Mouse (Mus musculus): ENCODE results near the gene Gm2016. TPM values are rescaled to one million over a fixed set of nuclear protein-coding genes. Genes with fewer than 3 reads are reported as not detected.

The Gm2016 gene
- not detected in 2 replicates for total RNA-seq (2023)

DNA sequence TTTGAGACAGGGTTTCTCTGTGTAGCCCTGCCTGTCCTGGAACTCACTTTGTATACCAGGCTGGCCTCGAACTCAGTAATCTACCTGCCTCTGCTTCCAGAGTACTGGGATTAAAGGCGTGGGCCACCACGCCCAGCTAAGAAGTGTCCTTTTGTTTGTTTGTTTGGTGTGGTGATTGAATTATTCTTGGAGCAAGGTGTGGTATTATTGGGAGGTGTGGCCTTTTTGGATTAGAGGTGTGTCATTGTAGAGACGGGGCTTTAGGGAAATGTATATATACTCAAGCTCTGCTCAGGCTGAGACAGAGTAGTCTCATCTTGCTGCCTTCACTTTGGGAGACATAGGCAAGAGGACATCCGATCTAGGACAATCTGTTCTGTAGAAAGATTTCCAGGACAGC lies at the start of gene Gm2016:
Gene Gm2016, plus strand, starts transcription at position 301 of the 400 bp plus-strand sequence.

DNA sequence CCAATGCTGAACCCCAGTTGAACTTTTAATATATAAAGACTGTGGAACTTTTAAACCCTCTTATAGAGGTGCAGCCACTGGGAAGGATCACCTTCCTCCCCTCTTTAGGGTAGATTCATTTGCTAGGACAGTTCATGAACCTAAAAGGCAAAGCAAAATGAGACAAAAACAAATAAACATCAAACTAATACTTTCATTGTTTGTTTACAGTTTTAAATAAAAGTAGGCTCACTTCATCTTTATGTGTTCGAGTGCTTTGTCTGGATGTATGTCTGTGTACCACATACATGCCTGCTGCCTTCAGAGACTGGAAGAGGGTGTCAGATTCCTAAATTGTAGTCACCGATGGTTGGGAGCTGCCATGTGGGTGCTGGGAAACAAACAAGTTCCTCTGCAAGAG lies 31.6 kb upstream of the Gm2016 start, which contains the start of gene Gm2001:
Gene Gm2001, minus strand, starts transcription at position 101 of the 400 bp plus-strand sequence.

DNA sequence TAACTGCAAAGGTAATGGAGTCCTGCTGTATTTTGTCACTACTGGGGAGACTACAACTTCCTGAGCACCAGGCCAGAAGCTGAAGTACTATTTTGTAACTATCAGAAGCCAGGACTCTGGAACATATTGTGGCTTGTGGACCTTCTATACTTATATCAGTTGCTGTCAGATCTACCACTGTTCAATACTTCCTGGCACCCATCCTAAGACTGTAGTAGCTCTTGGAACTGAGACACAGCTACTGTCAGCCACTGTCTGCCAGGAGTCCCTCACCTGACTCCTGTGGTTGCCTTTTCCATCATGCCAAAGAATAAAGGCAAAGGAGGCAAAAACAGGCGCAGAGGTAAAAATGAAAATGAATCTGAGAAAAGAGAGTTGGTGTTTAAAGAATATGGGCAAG lies 21.2 kb downstream of the Gm2016 start, which contains the start of gene Gm2022:
Gene Gm2022, plus strand, starts transcription at position 301 of the 400 bp plus-strand sequence.

DNA sequence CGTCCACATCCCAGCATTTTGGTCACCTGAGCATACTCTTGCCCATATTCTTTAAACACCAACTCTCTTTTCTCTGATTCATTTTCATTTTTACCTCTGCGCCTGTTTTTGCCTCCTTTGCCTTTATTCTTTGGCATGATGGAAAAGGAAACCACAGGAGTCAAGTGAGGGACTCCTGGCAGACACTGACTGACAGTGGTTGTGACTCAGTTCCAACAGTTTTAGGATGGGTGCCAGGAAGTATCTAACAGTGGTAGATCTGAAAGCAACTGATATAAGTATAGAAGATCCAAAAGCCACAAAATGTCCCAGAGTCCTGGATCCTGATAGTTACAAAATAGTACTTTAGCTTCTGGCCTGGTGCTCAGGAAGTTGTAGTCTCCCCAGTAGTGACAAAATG lies 45.8 kb downstream of the Gm2016 start, which contains the start of gene Gm2035:
Gene Gm2035, minus strand, starts transcription at position 137 of the 400 bp plus-strand sequence.

Other genes starting within 250 kb of the Gm2016 start
- not detected in 2 replicates for gene Gm16381, start 229.5 kb upstream of the Gm2016 start, total RNA-seq (2023)
- not detected in 2 replicates for gene Gm21319, start 98.3 kb upstream of the Gm2016 start, total RNA-seq (2023)
- gene Gm21936, start 78.6 kb upstream of the Gm2016 start, total RNA-seq (2023) = not detected in 2 replicates
- not detected in 2 replicates for gene BB287469, start 57.5 kb upstream of the Gm2016 start, total RNA-seq (2023)
- not detected in 2 replicates for gene Gm2001, start 31.7 kb upstream of the Gm2016 start, total RNA-seq (2023)
- gene Gm2022, start 21.3 kb downstream of the Gm2016 start, total RNA-seq (2023) = not detected in 2 replicates
- not detected in 2 replicates for gene Gm2035, start 45.8 kb downstream of the Gm2016 start, total RNA-seq (2023)
- not detected in 2 replicates for gene Gm2042, start 80.0 kb downstream of the Gm2016 start, total RNA-seq (2023)
- gene Gm2075, start 137.8 kb downstream of the Gm2016 start, total RNA-seq (2023) = not detected in 2 replicates
- gene Gm6803, start 144.7 kb downstream of the Gm2016 start, total RNA-seq (2023) = not detected in 2 replicates
- not detected in 2 replicates for gene Gm2056, start 152.9 kb downstream of the Gm2016 start, total RNA-seq (2023)
- gene Gm16368, start 209.6 kb downstream of the Gm2016 start, total RNA-seq (2023) = not detected in 2 replicates

Data from neutrophil, adult 65 days (primary cell).